Mouse (Mus musculus): ENCODE data around the gene B3gat3. TPM values are rescaled to one million over a fixed set of nuclear protein-coding genes. Genes with fewer than 3 reads are reported as not detected.
"Not testable (repeated sequence)": the region's sequence is repeated elsewhere in the genome, so short reads cannot be mapped to it uniquely, and the experiment has no call there.

Gene B3gat3
- polyA plus RNA-seq, 1 experiment from 2014 or later = 51.5 TPM

DNA sequence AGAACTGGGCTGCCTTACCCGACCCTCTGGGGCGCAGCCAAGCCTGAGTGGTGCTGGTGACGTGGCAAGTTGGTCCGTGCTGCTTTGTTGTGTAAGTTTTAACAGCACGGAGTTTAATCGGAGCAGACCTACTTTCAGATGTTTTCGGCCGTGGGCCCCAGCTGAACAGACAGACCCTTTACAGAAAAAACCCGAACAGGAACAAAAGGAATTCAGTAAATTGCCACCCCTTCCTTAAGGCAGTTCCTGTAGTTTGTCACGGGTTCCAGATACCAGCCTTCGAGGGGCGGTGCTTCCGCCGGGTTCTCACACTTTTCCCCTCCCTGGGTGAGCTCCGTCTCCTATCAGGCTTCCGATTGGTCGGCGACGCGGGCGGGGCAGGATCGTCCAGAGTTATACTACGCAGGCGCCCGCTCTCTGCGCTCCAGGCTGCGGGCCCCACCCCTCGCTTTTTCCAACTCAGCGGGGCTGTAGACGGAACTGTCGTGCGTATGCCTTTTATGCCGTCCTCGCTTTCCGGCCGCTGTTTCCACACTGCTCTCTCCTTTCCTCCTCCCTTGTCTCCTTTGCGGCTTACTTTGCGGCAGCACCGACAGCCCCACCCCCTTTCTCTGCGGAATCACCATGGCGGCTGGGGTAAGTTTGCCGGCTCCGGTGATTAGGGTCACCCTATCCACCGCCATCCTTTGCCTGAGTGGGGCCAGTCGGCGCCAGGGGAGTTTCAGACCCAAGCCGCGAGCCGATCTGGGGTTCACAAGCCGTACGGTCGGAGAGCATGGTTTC lies 46.6 kb downstream of the B3gat3 start, which contains the start of gene Eef1g:
TSS of gene Eef1g (plus strand) at position 452 of the 783 bp plus-strand sequence.
- Histone ChIP-seq H3K9ac (peak within 1 kb of the TSS; percentile 87), H3K4me1 (peaks cover 22% of the 10 kb centered on the region), H3K4me2 (replicated peaks) (peak within 1 kb of the TSS; percentile 73), H3K9me3 (replicated peaks) (no peaks in the 10 kb centered on the region), H3K27ac (replicated peaks) (peak within 1 kb of the TSS; percentile 98), H3K4me3 (replicated peaks) (peak within 1 kb of the TSS; percentile 79), H3K27me3 (no peaks in the 10 kb centered on the region), H3K36me3 (peaks cover 71% of the 10 kb centered on the region)
- under 1% methylated on average over 52 of the region's 52 CpGs for WGBS
- ATAC-seq (ENCODE audit: insufficient number of reproducible peaks, low FRiP score, low TSS enrichment, low read depth) = peak; percentile 100

- H3K27ac ChIP-seq (replicated peaks) = peak overlapping the region; percentile 89
- peak overlapping the region; percentile 87 for H3K9ac ChIP-seq
- H3K4me3 ChIP-seq (replicated peaks) = peak overlapping the region; percentile 79
- H3K9me3 ChIP-seq (replicated peaks) = no peaks in the 10 kb centered on the region
- H3K27me3 ChIP-seq = no peaks in the 10 kb centered on the region
- under 1% methylated on average over 8 of the region's 8 CpGs for WGBS
- peaks cover 22% of the 10 kb centered on the region for H3K4me1 ChIP-seq
- no peak; the same call in 1 of the 2 replicates for ATAC-seq (ENCODE audit: insufficient number of reproducible peaks, low FRiP score, low TSS enrichment, low read depth)
- H3K4me2 ChIP-seq (replicated peaks) = peak overlapping the region; percentile 73
- peaks cover 71% of the 10 kb centered on the region for H3K36me3 ChIP-seq
These were observed 47.2 kb downstream of the B3gat3 start for GRCm38 (mm10) chr19:8967373-8967743.

DNA sequence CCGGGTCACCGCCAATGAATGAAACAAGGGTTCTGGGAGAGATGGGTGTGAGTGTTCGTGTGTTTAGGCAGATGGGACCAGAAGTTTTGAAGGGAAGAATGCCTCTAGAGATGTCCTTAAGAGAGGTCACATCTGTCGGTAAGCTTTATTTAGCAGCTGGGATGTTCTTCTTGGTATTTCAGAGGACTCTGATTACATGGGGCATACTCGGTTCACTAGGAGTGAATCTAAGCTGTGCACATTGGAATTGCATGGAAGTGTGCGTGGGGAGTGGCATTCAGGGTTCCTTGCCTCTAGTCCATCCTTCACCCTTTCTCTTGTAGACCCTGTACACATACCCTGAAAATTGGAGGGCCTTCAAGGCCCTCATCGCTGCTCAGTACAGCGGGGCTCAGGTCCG lies 47.7 kb downstream of the B3gat3 start:
- Histone ChIP-seq H3K36me3 (peaks cover 71% of the 10 kb centered on the region), H3K9ac (peak overlapping the region; percentile 87), H3K4me1 (peaks cover 22% of the 10 kb centered on the region), H3K4me3 (replicated peaks) (peak overlapping the region; percentile 79), H3K9me3 (replicated peaks) (no peaks in the 10 kb centered on the region), H3K27me3 (no peaks in the 10 kb centered on the region), H3K27ac (replicated peaks) (peak overlapping the region; percentile 89), H3K4me2 (replicated peaks) (peak overlapping the region; percentile 73)
- 4% methylated on average over 9 of the region's 9 CpGs for WGBS
- no peak for ATAC-seq (ENCODE audit: insufficient number of reproducible peaks, low FRiP score, low TSS enrichment, low read depth)

- not testable (repeated sequence) for H3K9me3 ChIP-seq (replicated peaks); ATAC-seq (ENCODE audit: insufficient number of reproducible peaks, low FRiP score, low TSS enrichment, low read depth); H3K4me2 ChIP-seq (replicated peaks); H3K4me3 ChIP-seq (replicated peaks); H3K27ac ChIP-seq (replicated peaks); H3K9ac ChIP-seq; H3K27me3 ChIP-seq
- H3K36me3 ChIP-seq = peaks cover 81% of the 10 kb centered on the region
- 88% methylated on average over 8 of the region's 8 CpGs for WGBS
- peaks cover 16% of the 10 kb centered on the region; the same call in 1 of the 2 replicates for H3K4me1 ChIP-seq
These were observed 52.3 kb downstream of the B3gat3 start for GRCm38 (mm10) chr19:8972491-8972890.

DNA sequence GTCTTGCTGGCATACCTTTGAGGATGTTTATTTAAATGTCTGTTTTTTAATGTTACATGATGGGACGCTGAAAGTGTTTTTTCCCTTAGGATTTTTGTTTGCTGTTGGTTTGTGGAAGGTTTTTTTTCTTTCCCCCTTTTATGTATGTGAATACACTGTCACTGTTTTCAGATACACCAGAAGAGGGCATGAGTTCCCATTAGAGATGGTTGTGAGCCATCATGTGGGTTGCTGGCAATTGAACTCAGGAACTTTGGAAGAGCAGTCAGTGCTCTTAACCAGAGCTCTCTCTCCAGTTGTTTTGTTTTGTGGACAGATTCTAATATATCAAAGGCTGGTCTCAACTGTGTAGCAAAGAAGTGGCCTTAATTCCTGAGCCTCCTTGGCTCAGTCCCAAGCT lies 54.5 kb downstream of the B3gat3 start:
- Histone ChIP-seq H3K4me3 (replicated peaks) (no peak overlapping the region), H3K4me2 (replicated peaks) (no peak overlapping the region), H3K36me3 (peaks cover 94% of the 10 kb centered on the region), H3K4me1 (0 out of 2 replicates have a peak, but pooled peaks cover 11% of the 10 kb centered on the region), H3K9me3 (replicated peaks) (no peaks in the 10 kb centered on the region), H3K27ac (replicated peaks) (no peak overlapping the region), H3K9ac (no peak overlapping the region), H3K27me3 (no peaks in the 10 kb centered on the region)
- WGBS = 86% methylated on average over 1 of the region's 1 CpGs
- ATAC-seq (ENCODE audit: insufficient number of reproducible peaks, low FRiP score, low TSS enrichment, low read depth) = no peak

DNA sequence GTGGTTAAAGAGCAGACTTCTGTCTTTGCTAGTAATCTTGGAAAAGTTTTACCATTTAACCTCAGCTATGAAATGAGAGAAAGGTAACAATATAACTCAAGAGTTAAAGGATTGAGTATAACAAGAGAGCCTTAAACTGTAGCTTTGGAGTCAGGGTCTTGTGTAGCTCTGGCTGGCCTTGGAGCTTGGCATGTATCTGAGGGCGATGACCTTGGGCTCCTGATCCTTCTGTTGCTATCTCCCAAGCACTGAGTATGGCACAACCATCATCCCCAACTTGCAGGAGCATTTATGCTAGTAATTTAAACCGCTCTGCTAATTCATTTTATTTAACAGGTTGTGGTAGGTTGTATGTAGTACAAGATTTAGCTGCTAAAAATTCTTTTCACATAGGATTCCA lies 55.3 kb downstream of the B3gat3 start:
- Histone ChIP-seq H3K9me3 (replicated peaks) (no peaks in the 10 kb centered on the region), H3K4me2 (replicated peaks) (no peak overlapping the region), H3K27me3 (no peaks in the 10 kb centered on the region), H3K27ac (replicated peaks) (no peak overlapping the region), H3K9ac (no peak overlapping the region), H3K4me3 (replicated peaks) (no peak overlapping the region), H3K36me3 (peaks cover 94% of the 10 kb centered on the region), H3K4me1 (peaks cover 15% of the 10 kb centered on the region)
- WGBS = 86% methylated on average over 2 of the region's 2 CpGs
- no peak for ATAC-seq (ENCODE audit: insufficient number of reproducible peaks, low FRiP score, low TSS enrichment, low read depth)

DNA sequence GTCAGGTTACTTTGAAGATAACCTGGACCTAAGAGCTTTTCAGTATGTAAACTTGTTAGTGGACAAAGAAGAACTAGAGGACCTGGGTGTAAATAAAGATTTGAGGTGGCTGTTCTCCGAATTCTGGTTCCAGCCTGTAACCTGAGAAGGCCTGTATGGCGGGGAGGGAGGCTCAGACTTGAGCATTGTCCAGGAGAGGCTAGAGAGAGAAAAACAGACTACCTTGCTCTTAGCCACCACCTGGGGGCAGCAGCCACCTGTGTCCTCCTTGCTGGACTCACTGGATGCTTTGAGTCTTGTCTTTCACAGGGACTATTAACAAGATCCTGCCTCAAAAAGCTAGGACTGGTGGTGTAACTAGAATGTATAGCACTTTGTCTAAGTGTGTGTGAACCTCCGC lies 56.4 kb downstream of the B3gat3 start:
- WGBS = 33% methylated on average over 3 of the region's 3 CpGs
- Histone ChIP-seq H3K4me2 (replicated peaks) (no peak overlapping the region), H3K27me3 (no peaks in the 10 kb centered on the region), H3K9ac (no peak overlapping the region), H3K27ac (replicated peaks) (no peak overlapping the region), H3K36me3 (peaks cover 87% of the 10 kb centered on the region), H3K9me3 (replicated peaks) (no peaks in the 10 kb centered on the region), H3K4me3 (replicated peaks) (no peak overlapping the region), H3K4me1 (peaks cover 25% of the 10 kb centered on the region)
- peak; percentile 58; the same call in 1 of the 2 replicates for ATAC-seq (ENCODE audit: insufficient number of reproducible peaks, low FRiP score, low TSS enrichment, low read depth)

Small RNA genes within 50 kb of the gene (microRNA-seq; reads per million reads assigned to microRNA genes)
- not detected for gene Mir5136 (ENCODE audit: borderline number of aligned reads)

Other genes starting within 250 kb of the B3gat3 start
- 122 and 128 TPM in 2 replicates for gene Slc3a2, start 197.0 kb upstream of the B3gat3 start, polyA plus RNA-seq (2015; fragmentation: Nextera tagmentation; extraction: Ambion mirVana)
- gene Wdr74, start 184.5 kb upstream of the B3gat3 start, polyA plus RNA-seq (2015; fragmentation: Nextera tagmentation; extraction: Ambion mirVana) = 89.0 and 90.8 TPM in 2 replicates
- gene 1700092M07Rik, start 179.7 kb upstream of the B3gat3 start, polyA plus RNA-seq (2015; fragmentation: Nextera tagmentation; extraction: Ambion mirVana) = 0.70 and 1.2 TPM in 2 replicates
- gene Stx5a, start 179.0 kb upstream of the B3gat3 start, polyA plus RNA-seq (2015; fragmentation: Nextera tagmentation; extraction: Ambion mirVana) = 168 and 175 TPM in 2 replicates
- 175 and 192 TPM in 2 replicates for gene Nxf1, start 163.3 kb upstream of the B3gat3 start, polyA plus RNA-seq (2015; fragmentation: Nextera tagmentation; extraction: Ambion mirVana)
- 172 and 173 TPM in 2 replicates for gene Tmem223, start 149.4 kb upstream of the B3gat3 start, polyA plus RNA-seq (2015; fragmentation: Nextera tagmentation; extraction: Ambion mirVana)
- 82.8 and 88.3 TPM in 2 replicates for gene Tmem179b, start 145.9 kb upstream of the B3gat3 start, polyA plus RNA-seq (2015; fragmentation: Nextera tagmentation; extraction: Ambion mirVana)
- gene Taf6l, start 134.0 kb upstream of the B3gat3 start, polyA plus RNA-seq (2015; fragmentation: Nextera tagmentation; extraction: Ambion mirVana) = 27.3 and 30.0 TPM in 2 replicates
- 153 and 160 TPM in 2 replicates for gene Polr2g, start 121.8 kb upstream of the B3gat3 start, polyA plus RNA-seq (2015; fragmentation: Nextera tagmentation; extraction: Ambion mirVana)
- gene Zbtb3, start 117.8 kb upstream of the B3gat3 start, polyA plus RNA-seq (2015; fragmentation: Nextera tagmentation; extraction: Ambion mirVana) = 5.6 and 5.9 TPM in 2 replicates
- gene Ttc9c, start 101.0 kb upstream of the B3gat3 start, polyA plus RNA-seq (2015; fragmentation: Nextera tagmentation; extraction: Ambion mirVana) = 53.0 and 58.4 TPM in 2 replicates
- 6.0 and 7.1 TPM in 2 replicates for gene Hnrnpul2, start 100.4 kb upstream of the B3gat3 start, polyA plus RNA-seq (2015; fragmentation: Nextera tagmentation; extraction: Ambion mirVana)
- not detected in 2 replicates for gene AC129217.1, start 90.6 kb upstream of the B3gat3 start, polyA plus RNA-seq (2015; fragmentation: Nextera tagmentation; extraction: Ambion mirVana)
- gene Bscl2, start 82.9 kb upstream of the B3gat3 start, polyA plus RNA-seq (2015; fragmentation: Nextera tagmentation; extraction: Ambion mirVana) = 68.8 and 78.0 TPM in 2 replicates
- gene Gng3, start 81.2 kb upstream of the B3gat3 start, polyA plus RNA-seq (2015; fragmentation: Nextera tagmentation; extraction: Ambion mirVana) = 5.1 and 7.5 TPM in 2 replicates
- gene Lrrn4cl, start 69.6 kb upstream of the B3gat3 start, polyA plus RNA-seq (2015; fragmentation: Nextera tagmentation; extraction: Ambion mirVana) = 2.0 and 3.5 TPM in 2 replicates
- gene Ubxn1, start 48.9 kb upstream of the B3gat3 start, polyA plus RNA-seq (2015; fragmentation: Nextera tagmentation; extraction: Ambion mirVana) = 177 and 194 TPM in 2 replicates
- gene Uqcc3, start 39.5 kb upstream of the B3gat3 start, polyA plus RNA-seq (2015; fragmentation: Nextera tagmentation; extraction: Ambion mirVana) = 63.3 and 65.1 TPM in 2 replicates
- gene Lbhd1, start 36.6 kb upstream of the B3gat3 start, polyA plus RNA-seq (2015; fragmentation: Nextera tagmentation; extraction: Ambion mirVana) = 58.7 and 61.4 TPM in 2 replicates
- gene Gm49403, start 36.4 kb upstream of the B3gat3 start, polyA plus RNA-seq (2015; fragmentation: Nextera tagmentation; extraction: Ambion mirVana) = not detected in 2 replicates
- 82.8 and 84.2 TPM in 2 replicates for gene 1810009A15Rik, start 31.5 kb upstream of the B3gat3 start, polyA plus RNA-seq (2015; fragmentation: Nextera tagmentation; extraction: Ambion mirVana)
- 0.24 TPM in 1 of 2 replicates, not detected in the other for gene Gm49416, start 31.4 kb upstream of the B3gat3 start, polyA plus RNA-seq (2015; fragmentation: Nextera tagmentation; extraction: Ambion mirVana)
- gene Ints5, start 27.4 kb upstream of the B3gat3 start, polyA plus RNA-seq (2015; fragmentation: Nextera tagmentation; extraction: Ambion mirVana) = 42.7 and 45.8 TPM in 2 replicates
- 99.0 and 104 TPM in 2 replicates for gene Ganab, start 22.3 kb upstream of the B3gat3 start, polyA plus RNA-seq (2015; fragmentation: Nextera tagmentation; extraction: Ambion mirVana)
- gene Rom1, start 9.0 kb downstream of the B3gat3 start, polyA plus RNA-seq (2015; fragmentation: Nextera tagmentation; extraction: Ambion mirVana) = 4.2 and 4.5 TPM in 2 replicates
- gene Eml3, start 9.2 kb downstream of the B3gat3 start, polyA plus RNA-seq (2015; fragmentation: Nextera tagmentation; extraction: Ambion mirVana) = 41.3 and 43.1 TPM in 2 replicates
- 155 and 156 TPM in 2 replicates for gene Mta2, start 21.5 kb downstream of the B3gat3 start, polyA plus RNA-seq (2015; fragmentation: Nextera tagmentation; extraction: Ambion mirVana)
- 31.0 and 32.8 TPM in 2 replicates for gene Tut1, start 33.5 kb downstream of the B3gat3 start, polyA plus RNA-seq (2015; fragmentation: Nextera tagmentation; extraction: Ambion mirVana)
- 443 and 458 TPM in 2 replicates for gene Eef1g, start 46.7 kb downstream of the B3gat3 start, polyA plus RNA-seq (2015; fragmentation: Nextera tagmentation; extraction: Ambion mirVana)
- 71.9 and 92.4 TPM in 2 replicates for gene Ahnak, start 68.9 kb downstream of the B3gat3 start, polyA plus RNA-seq (2015; fragmentation: Nextera tagmentation; extraction: Ambion mirVana)
- 1.3 and 1.4 TPM in 2 replicates for gene Scgb1a1, start 167.6 kb downstream of the B3gat3 start, polyA plus RNA-seq (2015; fragmentation: Nextera tagmentation; extraction: Ambion mirVana)
- gene Asrgl1, start 215.3 kb downstream of the B3gat3 start, polyA plus RNA-seq (2015; fragmentation: Nextera tagmentation; extraction: Ambion mirVana) = 12.0 and 14.1 TPM in 2 replicates